Comparison of ENCODE assay signal across 9 mouse cellular contexts in the genomic region with DNA sequence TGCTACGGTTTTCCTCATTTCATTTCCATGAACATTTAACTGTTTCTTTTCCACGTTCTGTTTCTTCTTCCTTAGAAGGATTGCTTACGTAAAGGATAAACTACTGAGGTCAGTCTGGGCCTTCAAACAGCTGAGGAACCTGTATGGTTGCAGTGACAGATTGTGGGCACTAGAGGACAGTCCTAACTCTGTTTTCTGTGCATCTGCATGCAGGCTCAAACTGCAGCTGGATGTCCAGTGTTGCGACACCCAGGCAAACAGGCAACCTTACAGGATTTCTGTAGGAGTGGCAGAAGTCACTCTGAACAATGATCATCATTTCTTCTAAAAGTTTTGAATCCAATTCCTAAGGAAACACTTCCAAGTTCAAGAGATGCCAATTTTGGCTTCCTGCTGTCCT. TPM values are rescaled to one million over a fixed set of nuclear protein-coding genes. Genes with fewer than 3 reads are reported as not detected.
DNase-seq lines count a peak whose midpoint lies in the region; ATAC-seq and TF ChIP-seq lines count a peak whose summit lies in the region.
"Had no signal": no experiment of that assay in that cellular context is flagged by ENCODE, and none has a peak within 500 bp of the region (broad histone marks: within the 10 kb centered on the region; RNA-seq: fewer than 3 reads in every experiment).

No protein-coding gene starts in this region.

- no peaks in the 10 kb centered on the region for H3K9me3 ChIP-seq in midbrain, embryonic 11.5 days (ENCODE audit: control insufficient read depth, low read length)
- H3K9me3 ChIP-seq in midbrain, embryonic 10.5 days (replicated peaks), result no peaks in the 10 kb centered on the region
- H3K9me3 ChIP-seq in embryonic facial prominence, embryonic 11.5 days (replicated peaks; ENCODE audit: control insufficient read depth, low read length), result no peaks in the 10 kb centered on the region

- DNase-seq in cerebellum, adult 2 months, result no peak
- DNase-seq in cerebellum, postnatal 4 days (ENCODE audit: low spot score in 2 of 2), result no peak
- peak; percentile 84 for DNase-seq in midbrain, embryonic 11.5 days (ENCODE audit: low spot score, missing footprints)
- DNase-seq in midbrain, embryonic 10.5 days (ENCODE audit: low spot score), result no peak
- peak; percentile 47 for DNase-seq in embryonic facial prominence, embryonic 11.5 days (ENCODE audit: low spot score)
- DNase-seq in layer of hippocampus, adult 9-10 months (ENCODE audit: low spot score), result no peak
- DNase-seq in heart, adult 8-10 months (ENCODE audit: low spot score), result no peak

- H3K27me3 ChIP-seq in cerebellum, adult 2 months (ENCODE audit: control insufficient read depth, insufficient read depth, low read length), result no peaks in the 10 kb centered on the region
- no peaks in the 10 kb centered on the region for H3K27me3 ChIP-seq in midbrain, embryonic 11.5 days (ENCODE audit: control insufficient read depth, insufficient read depth, low read length)
- H3K27me3 ChIP-seq in midbrain, embryonic 10.5 days (ENCODE audit: low read depth, poor library complexity, severe bottlenecking), result no peaks in the 10 kb centered on the region
- no peaks in the 10 kb centered on the region for H3K27me3 ChIP-seq in embryonic facial prominence, embryonic 11.5 days (ENCODE audit: control insufficient read depth, insufficient read depth, low read length)
- H3K27me3 ChIP-seq: Patski had no signal

- no peaks in the 10 kb centered on the region for H3K4me1 ChIP-seq in cerebellum, adult 2 months (ENCODE audit: control insufficient read depth, insufficient read depth, low read length)
- H3K4me1 ChIP-seq in midbrain, embryonic 11.5 days (ENCODE audit: control insufficient read depth, insufficient read depth, low read length), result no peaks in the 10 kb centered on the region
- H3K4me1 ChIP-seq in midbrain, embryonic 10.5 days, result no peaks in the 10 kb centered on the region
- H3K4me1 ChIP-seq in embryonic facial prominence, embryonic 11.5 days (ENCODE audit: control insufficient read depth, insufficient read depth, low read length), result no peaks in the 10 kb centered on the region

- TF ChIP-seq POLR2A in cerebellum, adult 2 months (IDR thresholded peaks at IDR 0.05; ENCODE audit: borderline replicate concordance, insufficient read depth, low read length), result no peak

- peak; percentile 53; the same call in 1 of the 2 replicates for TF ChIP-seq CTCF in cerebellum, adult 2 months (IDR thresholded peaks at IDR 0.05; ENCODE audit: borderline replicate concordance, insufficient read depth, low read depth, low read length)

- no peak overlapping the region for H3K27ac ChIP-seq in cerebellum, adult 2 months (ENCODE audit: insufficient read depth, low read length)
- H3K27ac ChIP-seq in midbrain, embryonic 11.5 days (ENCODE audit: low read depth, low read length), result no peak overlapping the region
- no peak overlapping the region for H3K27ac ChIP-seq in midbrain, embryonic 10.5 days (replicated peaks)
- no peak overlapping the region for H3K27ac ChIP-seq in embryonic facial prominence, embryonic 11.5 days (replicated peaks; ENCODE audit: low read depth, low read length)

- 75% methylated on average over 4 of the region's 4 CpGs for WGBS in cerebellum, adult 2 months
- WGBS in midbrain, embryonic 11.5 days, result 64% methylated on average over 4 of the region's 4 CpGs
- WGBS in midbrain, embryonic 10.5 days, result 71% methylated on average over 4 of the region's 4 CpGs
- 57% methylated on average over 4 of the region's 4 CpGs for WGBS in embryonic facial prominence, embryonic 11.5 days

- H3K4me2 ChIP-seq in midbrain, embryonic 11.5 days, result no peak overlapping the region
- H3K4me2 ChIP-seq in embryonic facial prominence, embryonic 11.5 days (ENCODE audit: low read depth, low read length), result no peak overlapping the region

- no peak overlapping the region for H3K4me3 ChIP-seq in cerebellum, adult 2 months (replicated peaks; ENCODE audit: insufficient read depth, low read depth, low read length)
- H3K4me3 ChIP-seq in midbrain, embryonic 11.5 days (ENCODE audit: low read depth, low read length), result no peak overlapping the region
- H3K4me3 ChIP-seq in midbrain, embryonic 10.5 days, result no peak overlapping the region
- H3K4me3 ChIP-seq in embryonic facial prominence, embryonic 11.5 days (ENCODE audit: low read depth, low read length), result no peak overlapping the region

- H3K36me3 ChIP-seq in midbrain, embryonic 11.5 days (ENCODE audit: control insufficient read depth, insufficient read depth, low read length), result peaks cover 6% of the 10 kb centered on the region; the same call in 1 of the 2 replicates
- peaks cover 41% of the 10 kb centered on the region for H3K36me3 ChIP-seq in midbrain, embryonic 10.5 days
- H3K36me3 ChIP-seq in embryonic facial prominence, embryonic 11.5 days (replicated peaks; ENCODE audit: control insufficient read depth, insufficient read depth, low read depth, low read length), result peaks cover 4% of the 10 kb centered on the region; the same call in 1 of the 2 replicates

- ATAC-seq in midbrain, embryonic 11.5 days (ENCODE audit: low FRiP score), result no peak
- no peak for ATAC-seq in embryonic facial prominence, embryonic 11.5 days (replicated peaks; ENCODE audit: insufficient number of reproducible peaks, low FRiP score, low TSS enrichment, low read depth)
- ATAC-seq in megakaryocyte, adult 5-6 weeks (ENCODE audit: poor library complexity, severe bottlenecking), result peak; percentile 79
- ATAC-seq: Patski had no signal

- no peak overlapping the region for H3K9ac ChIP-seq in midbrain, embryonic 11.5 days (ENCODE audit: low read length)
- no peak overlapping the region for H3K9ac ChIP-seq in embryonic facial prominence, embryonic 11.5 days (replicated peaks; ENCODE audit: low read length)

RNA-seq across cellular contexts. Expression of gene Ahcyl2, which starts 5.3 kb away (rescaled TPM):
- 123 and 125 TPM in 2 replicates for polyA plus RNA-seq in cerebellum, adult 2 months (2012; rRNA removed)
- 11.3 and 11.8 TPM in 2 replicates for polyA plus RNA-seq in midbrain, embryonic 11.5 days (2014; fragmentation: Nextera tagmentation; extraction: Ambion mirVana)
- 12.5 and 13.7 TPM in 2 replicates for polyA plus RNA-seq in midbrain, embryonic 10.5 days (2016; fragmentation: Nextera tagmentation; extraction: Ambion mirVana)
- 12.2 and 15.1 TPM in 2 replicates for polyA plus RNA-seq in embryonic facial prominence, embryonic 11.5 days (2014; fragmentation: Nextera tagmentation; extraction: Ambion mirVana)
- 34.2 and 46.4 TPM in 2 replicates for total RNA-seq in megakaryocyte, adult 5-6 weeks (2015)
- 80.8 and 82.7 TPM in 2 replicates for total RNA-seq in megakaryocyte, adult 5-6 weeks (2017)
- 10 to 100 TPM; 14.2 to 19.6 (median 17.2) TPM for total RNA-seq in heart, adult 8-10 months (2022)

RNA-seq across cellular contexts. Expression of gene Smo, which starts 27.2 kb away (rescaled TPM):
- 12.6 and 13.6 TPM in 2 replicates for polyA plus RNA-seq in cerebellum, adult 2 months (2012; rRNA removed)
- polyA plus RNA-seq in midbrain, embryonic 11.5 days (2014; fragmentation: Nextera tagmentation; extraction: Ambion mirVana), result 38.6 and 44.5 TPM in 2 replicates
- 49.6 and 51.7 TPM in 2 replicates for polyA plus RNA-seq in midbrain, embryonic 10.5 days (2016; fragmentation: Nextera tagmentation; extraction: Ambion mirVana)
- 47.2 and 49.4 TPM in 2 replicates for polyA plus RNA-seq in embryonic facial prominence, embryonic 11.5 days (2014; fragmentation: Nextera tagmentation; extraction: Ambion mirVana)
- total RNA-seq in megakaryocyte, adult 5-6 weeks (2015), result 2.6 and 4.3 TPM in 2 replicates
- total RNA-seq in megakaryocyte, adult 5-6 weeks (2017), result 2.3 and 2.5 TPM in 2 replicates
- total RNA-seq in heart, adult 8-10 months (2022), result 1 to 10 TPM; 6.9 to 9.2 (median 7.7) TPM

Comparison
In these comparisons a context has a peak if more than half of its experiments do, and no peak if none do; other contexts are left out.
1. DNase-seq: peak in midbrain, embryonic 11.5 days (single experiment) and embryonic facial prominence, embryonic 11.5 days (single experiment); none in cerebellum, adult 2 months (0 of 2), cerebellum, postnatal 4 days (0 of 2), midbrain, embryonic 10.5 days (single experiment), layer of hippocampus, adult 9-10 months (single experiment) and heart, adult 8-10 months (single experiment).